Mouse (Mus musculus) adrenal gland, postnatal 10 days (tissue): ENCODE results near the gene Ide. TPM values are rescaled to one million over a fixed set of nuclear protein-coding genes. Genes with fewer than 3 reads are reported as not detected.

Source experiments
- DNase-seq: peaks from one replicate; pipeline ENCODE4 v3.0.0; 2021; ENCODE audit warnings: mixed read lengths
- long read RNA-seq, 2 experiments: library from polyadenylated mRNA; stranded (forward); transcript quantifications; one replicate each; pipeline ENCODE4 v2.0.0; 2021
- total RNA-seq, 2 experiments: library from RNA; stranded (reverse); gene quantifications; 2 replicates each; pipeline ENCODE4 v1.2.3; 2021

Ide gene
- total RNA-seq = 10 to 100 TPM; 77.4 to 91.2 TPM
- long read RNA-seq, experiment 1, full-length matches to known transcripts = 22 of 42 reads
- long read RNA-seq, experiment 1, partial matches to known transcripts = 14 of 42 reads
- long read RNA-seq, experiment 1, other reads (novel, unspliced or antisense) = 6 of 42 reads
- long read RNA-seq, experiment 2, full-length matches to known transcripts = 26 of 42 reads
- long read RNA-seq, experiment 2, partial matches to known transcripts = 6 of 42 reads
- long read RNA-seq, experiment 2, other reads (novel, unspliced or antisense) = 10 of 42 reads

DNA sequence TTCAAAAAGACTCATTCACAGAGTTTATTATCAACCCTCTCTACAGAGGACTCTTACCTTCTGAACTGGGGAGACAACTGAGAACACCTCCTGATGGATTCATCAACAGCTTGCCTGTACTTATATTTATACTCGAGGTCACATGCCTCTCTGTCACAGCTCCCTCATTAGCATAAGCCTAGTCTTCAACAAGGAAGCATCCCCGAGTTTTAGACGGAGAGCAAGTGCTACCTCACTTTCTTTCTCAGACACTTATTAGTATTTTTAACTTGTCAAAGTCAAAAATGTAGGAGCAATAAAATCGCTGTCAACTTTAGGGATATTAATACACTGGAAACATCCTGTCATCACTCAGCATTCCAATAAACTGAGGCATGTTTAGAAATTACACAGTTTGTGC, at the start of gene Ide:
Gene Ide (minus strand): TSS at position 101 of the 400 bp plus-strand sequence.
- DNase-seq = no peak

GRCm38 (mm10) chr19:37386126-37386525, 48.5 kb upstream of the Ide start:
- no peak for DNase-seq

DNA sequence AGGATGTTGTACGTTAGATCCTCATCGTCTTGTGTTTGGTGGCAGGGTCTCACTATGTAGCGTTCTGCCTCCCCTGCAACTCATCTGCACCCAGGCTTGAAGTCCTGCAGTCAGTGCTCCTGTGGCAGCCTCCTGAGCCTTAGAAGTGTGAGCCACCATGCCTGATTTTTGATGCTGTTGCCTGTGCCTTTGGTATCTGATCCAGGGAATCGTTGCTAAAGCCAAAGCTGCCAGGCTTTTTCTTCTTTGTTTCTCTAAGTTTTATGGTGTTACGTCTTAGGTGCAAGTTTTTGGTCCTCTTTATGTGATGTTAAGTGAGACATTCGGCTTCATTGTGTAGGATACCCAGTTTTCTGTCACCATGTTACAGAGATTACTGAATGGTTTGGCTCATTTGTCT, 41.2 kb upstream of the Ide start:
- DNase-seq = no peak

- DNase-seq = no peak
Measured at GRCm38 (mm10) chr19:37377404-37377990, 39.8 kb upstream of the Ide start.

DNA sequence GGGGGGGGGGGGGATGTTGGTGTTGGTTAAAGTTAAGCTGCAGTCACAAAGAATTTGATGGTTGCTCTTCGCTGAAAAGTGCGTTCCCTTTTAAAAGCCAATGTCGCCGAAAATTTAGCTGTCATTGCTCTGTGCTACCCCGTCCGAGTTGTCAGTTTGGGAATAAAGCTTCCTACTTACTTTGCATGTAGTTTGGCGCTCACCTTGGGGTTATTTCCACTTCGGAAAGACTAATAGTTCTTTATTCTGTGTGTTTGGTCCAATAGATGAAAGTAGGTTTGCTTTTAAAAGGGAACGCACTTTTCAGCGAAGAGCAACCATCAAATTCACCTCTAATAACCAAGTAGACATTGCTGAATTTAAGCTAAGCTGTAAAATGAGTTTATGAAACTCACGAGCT, 39.2 kb upstream of the Ide start:
- DNase-seq = no peak

GRCm38 (mm10) chr19:37375755-37376615, 38.3 kb upstream of the Ide start, which contains the start of gene Kif11:
TSS of gene Kif11 (plus strand) at chr19:37376403.
- peak; percentile 96 for DNase-seq

DNA sequence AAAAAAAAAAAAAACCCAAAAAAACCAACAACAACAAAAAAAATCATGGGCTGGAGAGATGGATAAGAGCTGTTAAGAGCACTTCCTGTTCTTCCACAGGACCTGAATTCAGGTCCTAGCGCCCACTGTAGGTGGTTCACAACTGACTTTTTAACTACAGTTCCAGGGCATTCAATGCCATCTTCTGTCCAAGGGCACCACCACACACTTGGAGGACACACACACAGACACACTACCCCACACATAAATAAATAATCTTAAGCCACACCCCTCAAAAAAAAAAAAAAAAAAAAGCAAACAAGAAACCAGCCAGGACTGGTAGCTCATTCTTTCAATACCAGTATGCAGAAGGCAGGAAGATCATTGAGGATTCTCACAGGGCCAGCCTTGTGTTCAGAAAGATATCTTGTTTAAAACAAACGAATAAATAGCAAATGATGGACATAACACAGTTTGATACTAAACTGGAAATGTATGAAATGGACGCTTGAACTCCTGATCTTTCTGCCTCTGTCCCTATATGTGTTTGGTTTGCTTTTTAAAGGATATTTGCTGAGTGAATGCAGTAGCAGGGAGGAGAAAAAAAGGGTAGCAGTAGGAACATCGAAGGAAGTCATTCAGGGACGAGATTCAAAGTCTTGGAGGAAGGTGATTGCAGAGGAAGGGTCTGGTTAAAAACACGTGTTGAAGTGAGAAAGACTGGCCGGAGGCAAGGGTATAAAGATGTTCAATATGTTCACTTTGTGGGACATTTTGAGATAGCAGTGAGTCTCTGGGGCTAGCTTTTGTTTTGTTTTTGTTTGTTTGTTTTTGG, 37.5 kb upstream of the Ide start:
- no peak for DNase-seq

DNA sequence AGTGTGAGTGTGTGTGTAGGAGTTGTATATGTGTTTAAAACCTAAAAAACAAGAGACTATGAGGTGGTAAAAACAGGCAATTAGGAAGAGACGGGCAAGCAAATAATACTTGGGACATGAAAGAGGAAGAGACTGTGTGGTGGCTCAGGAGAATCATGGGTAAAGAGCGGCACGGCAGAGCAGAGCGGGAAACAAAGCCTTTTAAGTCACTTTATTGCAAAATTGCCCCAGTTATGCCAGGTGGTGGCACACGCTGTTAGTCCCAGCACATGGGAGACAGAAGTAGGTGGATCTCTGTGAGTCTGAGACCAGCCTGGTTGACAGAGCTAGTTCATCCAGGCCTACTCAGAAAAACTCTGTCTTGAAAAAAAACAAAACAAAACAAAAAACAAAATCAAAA, 32.7 kb upstream of the Ide start:
- DNase-seq = no peak

DNA sequence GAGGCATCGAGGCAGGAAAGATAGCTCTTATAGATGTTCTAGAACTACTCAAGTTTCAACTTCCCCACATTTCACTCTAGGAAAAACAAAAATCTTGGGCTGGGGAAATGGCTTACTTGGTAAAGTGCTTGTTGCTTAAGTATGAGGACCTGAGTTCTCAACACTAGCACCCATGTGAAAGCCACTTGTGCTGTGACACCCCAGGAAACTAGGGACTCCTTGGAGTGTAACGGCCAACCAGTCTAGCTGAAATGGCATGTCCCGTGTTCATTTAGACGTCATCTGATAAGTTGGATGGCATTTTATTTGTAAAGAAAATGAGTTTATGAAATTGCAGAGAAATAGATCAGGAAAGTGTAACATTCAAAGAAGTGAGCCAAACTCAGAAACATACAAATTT, 32.3 kb upstream of the Ide start:
- no peak for DNase-seq

GRCm38 (mm10) chr19:37368990-37369389, 31.3 kb upstream of the Ide start:
- DNase-seq = no peak

DNA sequence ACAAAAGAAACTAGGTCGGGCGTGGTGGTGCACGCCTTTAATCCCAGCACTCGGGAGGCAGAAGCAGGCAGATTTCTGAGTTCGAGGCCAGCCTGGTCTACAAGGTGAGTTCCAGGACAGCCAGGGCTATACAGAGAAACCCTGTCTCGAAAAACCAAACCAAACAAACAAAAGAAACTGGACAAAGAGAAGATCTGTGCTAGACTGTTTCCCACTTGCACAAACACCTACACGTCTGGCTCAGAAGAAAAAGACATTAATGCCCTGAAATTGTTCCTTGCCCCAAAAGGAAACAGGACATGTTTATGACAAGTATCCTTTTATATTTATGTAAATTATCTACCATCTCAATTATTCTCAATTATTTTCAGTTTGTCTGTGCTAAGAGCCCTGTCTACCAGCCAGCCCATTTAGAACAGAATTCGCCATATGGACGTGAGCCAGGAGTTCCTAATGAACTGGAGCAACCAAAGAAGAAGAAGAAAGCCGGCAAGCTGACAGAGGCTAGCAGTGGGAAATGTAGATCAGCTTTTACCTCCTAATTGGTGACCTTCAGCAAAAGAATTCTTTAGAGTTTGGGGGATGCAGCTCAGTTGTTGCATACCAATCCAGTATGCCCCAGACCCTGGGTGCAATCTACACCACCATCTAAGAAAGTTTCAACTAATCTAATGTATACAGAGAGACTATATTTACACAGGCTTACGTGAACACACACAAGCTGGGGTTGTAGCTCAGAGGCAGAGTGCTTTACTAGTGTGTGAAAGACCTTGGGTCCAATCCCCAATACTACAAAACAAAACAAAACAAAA, 25.7 kb upstream of the Ide start:
- DNase-seq = no peak

DNA sequence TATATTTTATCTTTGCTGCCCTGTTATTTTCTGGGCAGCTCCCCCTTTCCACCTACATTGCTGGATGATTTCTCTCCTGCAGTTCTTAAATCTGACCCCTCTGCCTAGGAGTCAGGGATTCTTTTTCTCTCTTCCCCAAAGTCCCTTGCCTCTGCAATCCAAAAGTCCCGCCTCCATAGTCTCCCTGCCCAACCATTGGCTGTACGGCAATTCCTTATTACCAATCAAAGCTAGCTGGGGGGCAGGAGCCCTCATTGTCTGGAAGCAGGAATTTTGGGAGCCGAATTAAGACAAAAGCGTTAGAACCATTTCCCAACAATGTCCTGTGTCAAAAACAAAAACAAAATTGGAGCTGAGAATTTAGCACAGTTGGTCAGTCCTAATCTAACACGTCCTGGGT, 24.9 kb upstream of the Ide start:
- DNase-seq = no peak

GRCm38 (mm10) chr19:37360044-37360443, 22.4 kb upstream of the Ide start:
- no peak for DNase-seq

GRCm38 (mm10) chr19:37353331-37353730, 15.7 kb upstream of the Ide start:
- DNase-seq = no peak

DNA sequence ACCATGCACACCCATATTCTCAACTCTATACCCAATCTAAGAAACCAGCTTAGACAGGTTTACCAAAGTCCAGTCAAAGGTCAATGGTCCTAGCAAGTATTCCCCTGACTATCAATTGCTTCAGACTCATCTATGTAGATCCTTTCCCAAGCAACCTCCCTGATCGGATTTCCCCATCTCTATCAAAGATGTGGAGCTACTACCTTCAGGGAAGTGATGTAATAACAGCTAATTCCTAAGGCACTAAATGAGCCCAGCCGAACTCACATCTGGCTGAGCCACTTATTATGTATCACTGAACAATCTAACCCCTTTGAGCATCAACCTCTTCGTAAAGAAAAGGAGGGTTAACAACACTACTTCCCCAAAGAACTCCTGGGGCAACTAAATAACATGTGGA, 15.1 kb upstream of the Ide start:
- no peak for DNase-seq

DNA sequence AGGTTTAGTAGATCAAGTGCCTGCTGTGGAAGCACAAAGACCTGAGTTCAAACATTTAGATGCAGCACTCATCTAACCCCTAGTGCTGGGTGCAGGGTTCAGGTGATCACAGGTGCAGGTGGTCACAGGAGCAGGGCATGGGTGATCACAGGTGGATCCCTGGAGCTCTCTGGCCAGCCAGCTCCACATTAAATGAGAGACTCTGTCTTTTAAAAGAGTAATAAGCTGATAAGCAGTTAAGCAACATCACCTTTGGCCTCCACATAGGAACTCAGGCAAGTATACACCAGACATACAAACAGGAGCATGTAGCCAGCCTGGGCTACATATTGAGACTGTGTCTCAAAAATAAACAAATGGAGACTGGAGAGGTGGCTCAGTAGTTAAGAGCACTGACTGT, 11.3 kb upstream of the Ide start:
- no peak for DNase-seq

DNA sequence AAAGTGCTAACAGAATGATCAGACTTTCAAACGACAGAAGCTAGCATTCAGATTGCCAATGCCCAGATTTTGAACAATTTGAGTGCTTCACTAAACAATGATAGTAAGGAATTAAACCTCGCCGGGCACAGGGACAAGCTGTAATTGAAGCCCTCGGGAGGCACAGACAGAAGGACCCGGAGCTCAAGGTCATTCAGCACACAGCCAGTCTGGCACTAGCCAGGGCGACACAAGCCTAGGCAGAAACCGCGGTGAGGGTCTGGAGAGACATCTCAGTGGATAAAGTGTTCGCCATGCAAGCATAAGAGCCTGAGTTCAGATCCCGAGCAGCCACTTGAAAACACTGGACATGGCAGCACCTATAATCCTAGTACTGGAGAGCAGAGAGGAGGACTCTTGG, 10.7 kb upstream of the Ide start:
- peak; percentile 38 for DNase-seq

DNA sequence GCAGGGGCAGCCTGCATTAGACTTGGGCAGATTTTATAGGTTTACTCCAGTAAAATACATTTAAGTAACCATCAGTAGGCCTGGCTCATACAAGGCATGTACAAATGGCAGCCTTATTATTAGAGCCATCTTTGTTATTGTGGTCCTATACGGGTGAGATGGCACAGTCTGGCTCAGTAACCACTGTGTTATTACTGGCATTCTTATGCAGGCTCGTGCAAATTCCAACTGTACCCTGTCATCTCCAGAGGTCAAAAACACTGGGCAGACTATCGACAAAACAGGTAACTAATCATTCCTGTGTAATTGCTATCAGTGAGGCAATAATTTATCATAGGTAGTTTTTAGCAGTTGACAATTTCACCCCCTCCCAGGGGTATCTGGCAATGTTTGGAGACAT, 8.6 kb upstream of the Ide start:
- DNase-seq = no peak

GRCm38 (mm10) chr19:37343899-37344298, 6.2 kb upstream of the Ide start:
- no peak for DNase-seq

DNA sequence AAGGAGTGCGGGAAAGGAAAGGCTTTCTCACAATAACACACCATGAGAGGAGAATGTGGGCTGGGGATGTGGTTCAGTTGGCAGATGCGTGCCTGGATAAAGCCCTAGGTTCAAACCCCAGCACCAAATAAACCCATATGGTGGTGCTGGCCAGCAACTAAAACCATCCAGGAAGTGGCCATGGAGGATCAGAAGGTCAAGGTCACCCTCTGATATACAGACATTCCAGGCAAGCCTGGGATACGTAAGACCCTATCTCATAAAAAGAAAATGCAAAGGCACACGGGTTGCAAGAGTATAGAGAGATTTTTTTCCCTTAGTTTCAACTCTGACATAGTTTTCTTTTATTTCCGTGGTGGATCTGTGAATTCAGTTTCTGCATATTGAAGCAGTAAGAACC, 3.3 kb upstream of the Ide start:
- no peak for DNase-seq

DNA sequence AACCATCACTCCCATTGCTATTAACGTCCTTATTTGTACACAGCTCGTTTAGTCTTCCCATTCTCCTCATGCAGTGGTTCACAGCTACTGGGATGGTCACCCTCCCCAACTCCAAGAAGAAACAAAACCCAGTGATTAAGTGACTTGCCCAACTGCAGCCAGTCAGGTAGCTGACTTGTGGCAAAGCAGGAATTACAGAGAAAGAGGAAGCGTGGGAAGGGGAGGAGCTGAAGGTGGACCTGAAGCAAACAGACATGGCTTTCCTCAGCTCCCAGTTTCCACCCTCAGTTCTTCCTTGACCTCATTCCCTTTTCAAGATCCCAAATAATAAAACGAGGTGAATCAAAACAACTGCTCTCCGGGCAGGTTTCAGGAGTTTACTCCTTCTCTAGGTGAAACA, 2.8 kb upstream of the Ide start:
- no peak for DNase-seq

DNA sequence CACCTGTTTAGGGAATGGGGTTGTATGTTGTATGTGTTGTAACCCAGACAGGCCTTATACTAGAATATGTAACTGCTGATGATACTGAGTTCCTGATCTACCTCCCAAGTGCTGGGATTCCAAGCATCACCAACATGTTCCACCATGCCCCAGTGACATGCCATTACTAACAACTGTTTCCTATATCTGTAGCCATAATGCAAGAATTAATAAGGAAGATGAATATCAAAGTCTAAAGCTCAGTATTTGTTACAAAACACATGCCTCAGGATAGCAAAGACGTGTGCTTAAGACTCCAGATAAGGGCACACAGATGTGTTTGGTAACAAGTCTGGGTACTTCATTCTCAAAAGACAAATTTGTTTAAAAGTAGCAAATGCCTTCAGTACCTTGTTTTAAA, 2.3 kb downstream of the Ide start:
- no peak for DNase-seq
